Mouse (Mus musculus) bone marrow macrophage, adult 2 months (primary cell): ENCODE measurements around the gene Duox2.

Source experiments
- CTCF ChIP-seq: IDR thresholded peaks from 2 replicates; pipeline ENCODE4 v1.5.1; 2012; ENCODE audit warnings: low read depth, mild to moderate bottlenecking, low read length, moderate library complexity
- POLR2A ChIP-seq: IDR thresholded peaks from 2 replicates; pipeline ENCODE4 v1.6.1; 2012; ENCODE audit warnings: mild to moderate bottlenecking, low read depth, low read length, borderline replicate concordance

DNA sequence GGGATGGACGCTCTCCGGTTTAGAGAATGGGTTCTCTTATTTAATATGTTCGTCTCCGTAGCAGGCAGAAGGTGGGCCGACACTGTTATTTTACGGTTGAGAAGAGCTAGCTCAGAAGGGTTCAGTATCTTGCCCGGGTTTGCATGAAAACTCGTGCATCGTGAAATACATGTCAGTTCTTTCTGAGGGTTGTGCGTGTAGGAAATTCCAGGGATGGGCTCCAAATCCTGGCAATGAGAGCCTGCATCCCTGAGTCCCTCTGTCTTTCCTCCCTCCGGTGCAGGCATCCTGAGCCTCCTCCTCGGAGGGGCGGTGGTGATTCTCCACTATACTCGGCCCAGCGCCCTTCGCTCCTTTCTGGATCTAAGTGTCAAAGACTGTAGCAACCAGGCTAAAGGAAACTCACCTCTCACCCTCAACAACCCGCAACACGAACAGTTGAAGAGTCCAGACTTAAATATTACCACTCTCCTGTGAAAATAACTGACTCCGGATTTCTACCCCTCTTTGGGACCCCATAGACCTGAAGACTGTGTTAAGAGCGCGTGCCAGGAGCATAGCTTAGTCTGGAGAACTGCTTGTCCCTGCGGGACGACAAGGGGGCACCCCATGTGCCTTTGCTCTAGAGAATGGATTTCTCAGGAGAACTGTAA, 3.8 kb upstream of the Duox2 start:
- TF ChIP-seq CTCF, result no peak
- no peak for TF ChIP-seq POLR2A
